Mouse (Mus musculus): Measurements from ENCODE around the gene Med13l. TPM values are rescaled to one million over a fixed set of nuclear protein-coding genes. Genes with fewer than 3 reads are reported as not detected.

The Med13l gene
- total and polyA plus RNA-seq, 2 experiments from 2014 or later = 11.3 to 28.9 TPM

GRCm38 (mm10) chr5:118561086-118561987 is 858 bp downstream of the Med13l start:
- no peak for TF ChIP-seq CTCF (IDR thresholded peaks at IDR 0.05; ENCODE audit: low read depth)
- Histone ChIP-seq H3K4me3 (ENCODE audit: low read length) (peak overlapping the region; percentile 71), H3K27ac (peak overlapping the region; percentile 98), H3K4me1 (ENCODE audit: insufficient read depth, low read length) (peaks cover 14% of the 10 kb centered on the region), H3K27me3 (ENCODE audit: insufficient read depth, low read length) (no peaks in the 10 kb centered on the region), H3K36me3 (ENCODE audit: insufficient read depth, low read length) (no peaks in the 10 kb centered on the region), H3K9ac (replicated peaks; ENCODE audit: low read length) (peak overlapping the region; percentile 91), H3K4me2 (ENCODE audit: low read depth, low read length) (peak overlapping the region; percentile 89), H3K9me3 (ENCODE audit: low read length) (no peaks in the 10 kb centered on the region)
- ATAC-seq = peak; percentile 27
- WGBS = under 1% methylated on average over 59 of the region's 59 CpGs
- peak; percentile 49 for DNase-seq (ENCODE audit: low spot score)

- no peaks in the 10 kb centered on the region for H3K9me3 ChIP-seq (ENCODE audit: low read length)
- no peaks in the 10 kb centered on the region for H3K36me3 ChIP-seq (ENCODE audit: insufficient read depth, low read length)
- H3K27me3 ChIP-seq (ENCODE audit: insufficient read depth, low read length) = no peaks in the 10 kb centered on the region
- peak overlapping the region; percentile 89 for H3K4me2 ChIP-seq (ENCODE audit: low read depth, low read length)
- no peak for TF ChIP-seq CTCF (IDR thresholded peaks at IDR 0.05; ENCODE audit: low read depth)
- no peak overlapping the region; the same call in 1 of the 2 replicates for H3K9ac ChIP-seq (replicated peaks; ENCODE audit: low read length)
- peak overlapping the region; percentile 71 for H3K4me3 ChIP-seq (ENCODE audit: low read length)
- WGBS = 31% methylated on average over 3 of the region's 3 CpGs
- no peak overlapping the region for H3K27ac ChIP-seq
- ATAC-seq (no peak), DNase-seq (ENCODE audit: low spot score) (no peak)
- peaks cover 16% of the 10 kb centered on the region for H3K4me1 ChIP-seq (ENCODE audit: insufficient read depth, low read length)
Observed at GRCm38 (mm10) chr5:118562206-118562605, 1.7 kb downstream of the Med13l start.

- no peak overlapping the region for H3K9ac ChIP-seq (replicated peaks; ENCODE audit: low read length)
- no peak for TF ChIP-seq CTCF (IDR thresholded peaks at IDR 0.05; ENCODE audit: low read depth)
- no peak overlapping the region for H3K27ac ChIP-seq
- 41% methylated on average over 6 of the region's 6 CpGs for WGBS
- no peak for ATAC-seq
- H3K4me1 ChIP-seq (ENCODE audit: insufficient read depth, low read length) = peaks cover 26% of the 10 kb centered on the region
- no peaks in the 10 kb centered on the region for H3K27me3 ChIP-seq (ENCODE audit: insufficient read depth, low read length)
- H3K9me3 ChIP-seq (ENCODE audit: low read length) = no peaks in the 10 kb centered on the region
- no peaks in the 10 kb centered on the region for H3K36me3 ChIP-seq (ENCODE audit: insufficient read depth, low read length)
- H3K4me3 ChIP-seq (ENCODE audit: low read length) = no peak overlapping the region
- 0 out of 2 replicates have a peak overlapping the region, but pooled peaks have one; percentile 14 for H3K4me2 ChIP-seq (ENCODE audit: low read depth, low read length)
- DNase-seq (ENCODE audit: low spot score) = no peak
Observed at GRCm38 (mm10) chr5:118563590-118563989, 3.1 kb downstream of the Med13l start.

GRCm38 (mm10) chr5:118567395-118567794 is 6.9 kb downstream of the Med13l start:
- Histone ChIP-seq H3K4me3 (ENCODE audit: low read length) (no peak overlapping the region), H3K9ac (replicated peaks; ENCODE audit: low read length) (no peak overlapping the region)

GRCm38 (mm10) chr5:118569017-118569416 is 8.5 kb downstream of the Med13l start:
- H3K36me3 ChIP-seq (ENCODE audit: insufficient read depth, low read length) = no peaks in the 10 kb centered on the region
- no peak overlapping the region for H3K4me3 ChIP-seq (ENCODE audit: low read length)
- no peak overlapping the region for H3K9ac ChIP-seq (replicated peaks; ENCODE audit: low read length)
- 37% methylated on average over 3 of the region's 3 CpGs for WGBS
- DNase-seq (ENCODE audit: low spot score) = no peak
- no peak for ATAC-seq
- TF ChIP-seq CTCF (IDR thresholded peaks at IDR 0.05; ENCODE audit: low read depth) = no peak
- no peak overlapping the region for H3K4me2 ChIP-seq (ENCODE audit: low read depth, low read length)
- no peak overlapping the region for H3K27ac ChIP-seq
- H3K27me3 ChIP-seq (ENCODE audit: insufficient read depth, low read length) = no peaks in the 10 kb centered on the region
- no peaks in the 10 kb centered on the region for H3K9me3 ChIP-seq (ENCODE audit: low read length)
- H3K4me1 ChIP-seq (ENCODE audit: insufficient read depth, low read length) = peaks cover 24% of the 10 kb centered on the region

More at GRCm38 (mm10) chr5:118567395-118567794, 6.9 kb downstream of the Med13l start:
- Histone ChIP-seq H3K4me1 (ENCODE audit: insufficient read depth, low read length) (peaks cover 31% of the 10 kb centered on the region), H3K36me3 (ENCODE audit: insufficient read depth, low read length) (no peaks in the 10 kb centered on the region), H3K27ac (no peak overlapping the region), H3K9me3 (ENCODE audit: low read length) (no peaks in the 10 kb centered on the region), H3K27me3 (ENCODE audit: insufficient read depth, low read length) (no peaks in the 10 kb centered on the region), H3K4me2 (ENCODE audit: low read depth, low read length) (no peak overlapping the region)
- no peak for ATAC-seq
- whole genome bisulfite sequencing = 24% methylated on average over 7 of the region's 7 CpGs
- no peak for TF ChIP-seq CTCF (IDR thresholded peaks at IDR 0.05; ENCODE audit: low read depth)
- DNase-seq (ENCODE audit: low spot score) = no peak

- no peak overlapping the region for H3K27ac ChIP-seq
- no peak for TF ChIP-seq CTCF (IDR thresholded peaks at IDR 0.05; ENCODE audit: low read depth)
- no peaks in the 10 kb centered on the region for H3K9me3 ChIP-seq (ENCODE audit: low read length)
- H3K27me3 ChIP-seq (ENCODE audit: insufficient read depth, low read length) = no peaks in the 10 kb centered on the region
- peaks cover 22% of the 10 kb centered on the region for H3K4me1 ChIP-seq (ENCODE audit: insufficient read depth, low read length)
- ATAC-seq (no peak), DNase-seq (ENCODE audit: low spot score) (no peak)
- 39% methylated on average over 20 of the region's 20 CpGs for WGBS
- H3K9ac ChIP-seq (replicated peaks; ENCODE audit: low read length) = no peak overlapping the region
- H3K4me3 ChIP-seq (ENCODE audit: low read length) = no peak overlapping the region
- H3K36me3 ChIP-seq (ENCODE audit: insufficient read depth, low read length) = no peaks in the 10 kb centered on the region
- H3K4me2 ChIP-seq (ENCODE audit: low read depth, low read length) = 0 out of 2 replicates have a peak overlapping the region, but pooled peaks have one; percentile 0
Observed at GRCm38 (mm10) chr5:118569606-118570580, 9.4 kb downstream of the Med13l start.
